Comparison of ENCODE assay signal across 16 mouse cellular contexts in the genomic region with DNA sequence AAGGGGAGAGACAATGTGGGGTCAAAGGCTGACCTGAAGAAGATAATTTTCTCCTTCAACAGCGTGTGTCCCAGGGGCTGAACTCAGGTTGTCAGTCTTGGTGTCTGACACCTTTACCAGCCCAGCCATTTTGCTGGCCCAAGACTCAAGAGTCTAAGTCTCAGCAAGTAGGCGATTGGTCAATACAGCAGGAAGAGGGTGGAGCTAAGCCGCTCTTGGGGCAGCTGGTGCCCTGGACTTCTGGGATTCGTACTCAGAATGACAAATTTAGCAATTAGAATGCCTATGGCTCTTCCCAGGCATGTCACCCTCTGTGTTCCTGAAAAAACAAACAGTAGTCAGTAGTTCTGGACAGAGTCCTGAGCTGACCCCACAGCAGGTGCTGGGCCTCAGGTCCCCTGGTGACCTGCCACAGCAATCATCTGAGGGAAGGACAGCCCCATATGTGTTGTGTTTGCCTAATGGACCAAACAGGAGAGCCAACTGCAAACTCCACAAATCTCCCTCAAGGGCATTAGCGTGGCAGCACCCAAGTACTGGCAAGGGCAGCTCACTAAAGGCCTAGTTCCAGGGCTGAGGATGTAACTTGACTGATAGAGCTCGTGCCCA. TPM values are rescaled to one million over a fixed set of nuclear protein-coding genes. Genes with fewer than 3 reads are reported as not detected.
A peak's percentile ranks its signal among the peaks of the same experiment; 100 is the strongest.
DNase-seq lines count a peak whose midpoint lies in the region.
"Had no signal": no experiment of that assay in that cellular context is flagged by ENCODE, and none has a peak within 500 bp of the region (broad histone marks: within the 10 kb centered on the region; RNA-seq: fewer than 3 reads in every experiment).

No protein-coding gene starts in this region.

- peak; percentile 63 for DNase-seq in adrenal gland, adult 8-10 months
- no peak for DNase-seq in adrenal gland, postnatal 25 days
- DNase-seq in heart, adult 11 months = peak; percentile 90
- no peak for DNase-seq in heart, postnatal 4 days
- DNase-seq in Muller cell, postnatal 12 days (ENCODE audit: inconsistent ontology term) = peak; percentile 87
- peak; percentile 72 for DNase-seq in adrenal gland, postnatal 10 days
- DNase-seq in lung, adult 18-20 months = no peak
- no peak for DNase-seq in c-Kit-positive CD71-positive TER-119-positive erythroid progenitor cells, embryonic 14.5 days (ENCODE audit: low spot score)
- DNase-seq: cerebellum, adult 11-12 months; embryo, embryonic 11 days; gastrocnemius, postnatal 10 days; kidney, adult 18-20 months; liver; lung, postnatal 4 days; midbrain, embryonic 14.5 days; thymus, adult 2 months had no signal

RNA-seq across cellular contexts. Expression of a gene that starts 47.5 kb away (rescaled TPM):
- 10 to 100 TPM; 18.9 to 39.9 (median 33.1) TPM for total RNA-seq in adrenal gland, adult 8-10 months (2022)
- 24.3 and 27.1 TPM in 2 replicates for total RNA-seq in adrenal gland, postnatal 25 days (2021)
- total RNA-seq in heart, postnatal 4 days (2021) = 10 to 100 TPM; 40.7 to 43.9 TPM
- total RNA-seq in adrenal gland, postnatal 10 days (2021) = 10 to 100 TPM; 33.7 to 39.3 TPM

Comparison
In these comparisons a context has a peak if more than half of its experiments do, and no peak if none do; other contexts are left out.
1. DNase-seq: peak in adrenal gland, adult 8-10 months (single experiment), heart, adult 11 months (single experiment), Muller cell, postnatal 12 days (single experiment) and adrenal gland, postnatal 10 days (single experiment); none in adrenal gland, postnatal 25 days (single experiment), heart, postnatal 4 days (single experiment), lung, adult 18-20 months (0 of 2) and c-Kit-positive CD71-positive TER-119-positive erythroid progenitor cells, embryonic 14.5 days (single experiment).